In the genomic region with DNA sequence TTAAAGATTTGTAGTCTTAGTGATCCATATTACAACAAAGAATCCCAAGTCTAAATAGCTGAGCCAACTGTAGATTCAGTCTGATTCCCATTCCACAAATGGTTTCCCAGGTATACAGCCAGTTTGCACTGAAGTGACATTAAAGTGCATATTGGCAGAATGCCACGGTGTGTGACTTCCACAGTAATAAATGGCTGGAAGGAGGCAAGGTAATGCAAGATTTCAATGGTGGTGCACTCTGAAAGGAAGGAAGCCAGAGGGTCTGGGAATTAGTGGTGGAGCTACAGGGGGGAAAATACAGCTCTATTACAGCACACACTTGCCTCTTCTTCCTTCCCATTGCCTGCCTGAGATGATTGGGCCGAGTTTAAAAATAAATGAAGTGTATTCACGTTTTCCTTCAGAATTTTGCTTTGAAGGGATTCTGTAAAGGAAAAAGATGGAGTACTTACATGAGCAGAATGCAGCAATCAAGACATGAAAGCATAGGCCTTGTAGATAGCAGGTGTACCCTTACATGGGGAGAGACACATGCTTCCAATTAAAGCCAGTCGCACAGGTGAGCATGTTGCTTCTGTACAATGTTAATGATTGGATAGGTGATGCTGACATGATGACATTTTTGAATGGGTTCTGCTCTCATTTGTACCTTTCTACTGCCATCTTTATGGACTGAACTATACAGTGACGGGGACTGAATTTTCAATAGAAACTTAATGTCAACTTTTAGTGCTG, we compare ENCODE assay signal across 16 mouse cellular contexts.
A peak's percentile ranks its signal among the peaks of the same experiment; 100 is the strongest.
DNase-seq lines count a peak whose midpoint lies in the region; ATAC-seq and TF ChIP-seq lines count a peak whose summit lies in the region.
"Had no signal": no experiment of that assay in that cellular context is flagged by ENCODE, and none has a peak within 500 bp of the region (broad histone marks: within the 10 kb centered on the region; RNA-seq: fewer than 3 reads in every experiment).

No protein-coding gene starts in this region.

- H3K9me3 ChIP-seq in hindbrain, embryonic 13.5 days: no peaks in the 10 kb centered on the region
- H3K9me3 ChIP-seq in hindbrain, embryonic 10.5 days: no peaks in the 10 kb centered on the region
- H3K9me3 ChIP-seq in lung, embryonic 14.5 days (ENCODE audit: low read depth, low read length): no peaks in the 10 kb centered on the region
- H3K9me3 ChIP-seq in midbrain, embryonic 16.5 days (replicated peaks; ENCODE audit: control insufficient read depth, low read length, poor library complexity, severe bottlenecking): no peaks in the 10 kb centered on the region
- H3K9me3 ChIP-seq: G1E; limb, embryonic 13.5 days had no signal

- H3K36me3 ChIP-seq in hindbrain, embryonic 13.5 days: no peaks in the 10 kb centered on the region
- H3K36me3 ChIP-seq in hindbrain, embryonic 10.5 days: no peaks in the 10 kb centered on the region
- H3K36me3 ChIP-seq in lung, embryonic 14.5 days (ENCODE audit: insufficient read depth): no peaks in the 10 kb centered on the region
- H3K36me3 ChIP-seq in midbrain, embryonic 16.5 days (ENCODE audit: control insufficient read depth, insufficient read depth, low read length): no peaks in the 10 kb centered on the region
- H3K36me3 ChIP-seq: G1E; limb, embryonic 13.5 days had no signal

- peak; percentile 41 to 47 for DNase-seq in cerebellum, postnatal 10 days
- no peak for DNase-seq in cerebellum, adult 11-12 months
- DNase-seq in hindbrain, embryonic 10.5 days (ENCODE audit: low spot score): no peak
- peak; percentile 61 for DNase-seq in lung, embryonic 14.5 days
- DNase-seq in lung, adult 18-20 months: no peak
- DNase-seq: cerebellum, adult 9-11 months; right cerebral cortex, postnatal 4 days; thymus, postnatal 14 days had no signal

- 0 out of 2 replicates have a peak overlapping the region, but pooled peaks have one; percentile 35 for H3K27ac ChIP-seq in hindbrain, embryonic 13.5 days
- no peak overlapping the region for H3K27ac ChIP-seq in hindbrain, embryonic 10.5 days
- H3K27ac ChIP-seq in lung, embryonic 14.5 days (ENCODE audit: low read depth): no peak overlapping the region
- no peak overlapping the region; the same call in 1 of the 2 replicates for H3K27ac ChIP-seq in midbrain, embryonic 16.5 days (ENCODE audit: low read length)
- H3K27ac ChIP-seq: limb, embryonic 13.5 days; liver, embryonic 14.5 days had no signal

- peaks cover 8% of the 10 kb centered on the region for H3K4me1 ChIP-seq in hindbrain, embryonic 13.5 days (replicated peaks)
- H3K4me1 ChIP-seq in hindbrain, embryonic 10.5 days (replicated peaks): no peaks in the 10 kb centered on the region
- H3K4me1 ChIP-seq in lung, embryonic 14.5 days (ENCODE audit: insufficient read depth): no peaks in the 10 kb centered on the region
- H3K4me1 ChIP-seq in midbrain, embryonic 16.5 days (ENCODE audit: control insufficient read depth, insufficient read depth, low read length): peaks cover 7% of the 10 kb centered on the region

- TF ChIP-seq CTCF in lung, embryonic 14.5 days (IDR thresholded peaks at IDR 0.05; ENCODE audit: low read depth): no peak

- peak; percentile 17; the same call in 1 of the 2 replicates for ATAC-seq in hindbrain, embryonic 13.5 days (ENCODE audit: low FRiP score)
- no peak for ATAC-seq in lung, embryonic 14.5 days (ENCODE audit: insufficient read depth)
- peak; percentile 56; the same call in 1 of the 2 replicates for ATAC-seq in midbrain, embryonic 16.5 days
- ATAC-seq in megakaryocyte-erythroid progenitor cell, adult 5-6 weeks (replicated peaks; ENCODE audit: low FRiP score, low TSS enrichment, poor library complexity, severe bottlenecking): no peak
- ATAC-seq: CD4-positive, CD25-positive, alpha-beta regulatory T cell, adult 4 months; inflammation-experienced regulatory T-cells, adult 6 months had no signal

- no peaks in the 10 kb centered on the region for H3K27me3 ChIP-seq in hindbrain, embryonic 13.5 days
- no peaks in the 10 kb centered on the region for H3K27me3 ChIP-seq in hindbrain, embryonic 10.5 days (ENCODE audit: insufficient read depth, poor library complexity, severe bottlenecking)
- H3K27me3 ChIP-seq in lung, embryonic 14.5 days (ENCODE audit: insufficient read depth, low read length): no peaks in the 10 kb centered on the region
- no peaks in the 10 kb centered on the region for H3K27me3 ChIP-seq in midbrain, embryonic 16.5 days (ENCODE audit: control insufficient read depth, insufficient read depth, low read depth, low read length)
- H3K27me3 ChIP-seq: limb, embryonic 13.5 days had no signal

- H3K4me3 ChIP-seq in hindbrain, embryonic 13.5 days: no peak overlapping the region
- no peak overlapping the region for H3K4me3 ChIP-seq in hindbrain, embryonic 10.5 days
- no peak overlapping the region for H3K4me3 ChIP-seq in lung, embryonic 14.5 days (ENCODE audit: low read depth, low read length)
- no peak overlapping the region for H3K4me3 ChIP-seq in midbrain, embryonic 16.5 days (ENCODE audit: low read depth, low read length)
- H3K4me3 ChIP-seq: limb, embryonic 13.5 days had no signal

- H3K9ac ChIP-seq in hindbrain, embryonic 13.5 days: no peak overlapping the region
- H3K9ac ChIP-seq in lung, embryonic 14.5 days: no peak overlapping the region
- no peak overlapping the region for H3K9ac ChIP-seq in midbrain, embryonic 16.5 days (ENCODE audit: low read depth, low read length)
- H3K9ac ChIP-seq: limb, embryonic 13.5 days; liver, embryonic 14.5 days had no signal

- 86% methylated on average over 5 of the region's 5 CpGs for WGBS in hindbrain, embryonic 13.5 days
- 92% methylated on average over 5 of the region's 5 CpGs for WGBS in hindbrain, embryonic 10.5 days
- WGBS in lung, embryonic 14.5 days: 61% methylated on average over 5 of the region's 5 CpGs
- 78% methylated on average over 5 of the region's 5 CpGs for WGBS in midbrain, embryonic 16.5 days

- H3K4me2 ChIP-seq in hindbrain, embryonic 13.5 days: no peak overlapping the region
- H3K4me2 ChIP-seq in lung, embryonic 14.5 days: no peak overlapping the region
- no peak overlapping the region for H3K4me2 ChIP-seq in midbrain, embryonic 16.5 days (ENCODE audit: low read length)
- H3K4me2 ChIP-seq: limb, embryonic 13.5 days had no signal

Comparison
In these comparisons a context has a peak if more than half of its experiments do, and no peak if none do; other contexts are left out.
1. DNase-seq: peak in cerebellum, postnatal 10 days (2 of 2) and lung, embryonic 14.5 days (single experiment); none in cerebellum, adult 11-12 months (single experiment), hindbrain, embryonic 10.5 days (single experiment) and lung, adult 18-20 months (0 of 2).
2. ATAC-seq: peak in hindbrain, embryonic 13.5 days (single experiment) and midbrain, embryonic 16.5 days (single experiment); none in lung, embryonic 14.5 days (single experiment) and megakaryocyte-erythroid progenitor cell, adult 5-6 weeks (single experiment).